Mouse (Mus musculus) cerebellum, postnatal 10 days (tissue): ENCODE results near the gene Fndc10.
"Not testable (repeated sequence)": the region's sequence is repeated elsewhere in the genome, so short reads cannot be mapped to it uniquely, and the experiment has no call there.

Experiments used
- DNase-seq, 2 experiments: peaks; one replicate each; pipeline ENCODE4 v3.0.0; 2021; ENCODE audit warnings: mixed read lengths in 2 of 2

The Fndc10 gene

GRCm38 (mm10) chr4:155738262-155738661 lies 44.1 kb downstream of the Fndc10 start:
- no peak for DNase-seq

GRCm38 (mm10) chr4:155739152-155739551 lies 45.0 kb downstream of the Fndc10 start:
- DNase-seq: peak; percentile 48 to 66

- peak; percentile 80 to 83 for DNase-seq
These were observed 45.8 kb downstream of the Fndc10 start for GRCm38 (mm10) chr4:155739741-155740636.

- not testable (repeated sequence) for DNase-seq
These were observed 46.5 kb downstream of the Fndc10 start for GRCm38 (mm10) chr4:155740681-155741080.

- no peak for DNase-seq
These were observed 48.5 kb downstream of the Fndc10 start for GRCm38 (mm10) chr4:155742684-155743083.

GRCm38 (mm10) chr4:155744474-155744873 lies 50.3 kb downstream of the Fndc10 start:
- peak in 1 of 2 experiments; percentile 34 for DNase-seq

- no peak for DNase-seq
These were observed 51.0 kb downstream of the Fndc10 start for GRCm38 (mm10) chr4:155745136-155745535.
